Mouse (Mus musculus) heart, postnatal 36 days (tissue): ENCODE results near the gene Ccser1. TPM values are rescaled to one million over a fixed set of nuclear protein-coding genes. Genes with fewer than 3 reads are reported as not detected.
"Not testable (repeated sequence)": the region's sequence is repeated elsewhere in the genome, so short reads cannot be mapped to it uniquely, and the experiment has no call there.

ENCODE experiments used
- DNase-seq, 2 experiments: peaks; one replicate each; pipeline ENCODE4 v3.0.0; 2021 to 2022
- intact Hi-C: fragments of 180-260 bp; cut with DNase I; formaldehyde crosslinking; loops from one replicate; pipeline ENCODE4 v1.15.1; 2025
- total RNA-seq, 2 experiments: library from RNA; stranded (reverse); gene quantifications; 2 replicates each; pipeline ENCODE4 v1.2.3; 2021

Gene Ccser1
- total RNA-seq, 2 experiments from 2014 or later, result 1.0 to 1.4 TPM

- intact Hi-C loops, result no loop called here
- DNase-seq, result no peak
These were observed 37.6 kb downstream of the Ccser1 start for GRCm38 (mm10) chr6:61217717-61218116.

- intact Hi-C loops, result no loop called here
- no peak for DNase-seq
These were observed 43.4 kb downstream of the Ccser1 start for GRCm38 (mm10) chr6:61223563-61223962.

GRCm38 (mm10) chr6:61225302-61225701 lies 45.2 kb downstream of the Ccser1 start:
- intact Hi-C loops, result no loop called here
- DNase-seq, result no peak

- DNase-seq, result no peak
- intact Hi-C loops, result no loop called here
These were observed 50.1 kb downstream of the Ccser1 start for GRCm38 (mm10) chr6:61230058-61230718.

GRCm38 (mm10) chr6:61233060-61233459 lies 52.9 kb downstream of the Ccser1 start:
- intact Hi-C loops, result no loop called here
- DNase-seq, result no peak

- intact Hi-C loops, result no loop called here
- no peak for DNase-seq
These were observed 53.5 kb downstream of the Ccser1 start for GRCm38 (mm10) chr6:61233548-61234187.

GRCm38 (mm10) chr6:61240618-61241017 lies 60.5 kb downstream of the Ccser1 start:
- no peak for DNase-seq
- intact Hi-C loops, result no loop called here

GRCm38 (mm10) chr6:61242556-61242955 lies 62.4 kb downstream of the Ccser1 start:
- intact Hi-C loops, result no loop called here
- no peak for DNase-seq

- DNase-seq, result no peak
- intact Hi-C loops, result no loop called here
These were observed 66.4 kb downstream of the Ccser1 start for GRCm38 (mm10) chr6:61246523-61246922.

GRCm38 (mm10) chr6:61247842-61248472 lies 67.8 kb downstream of the Ccser1 start:
- intact Hi-C loops, result no loop called here

GRCm38 (mm10) chr6:61248700-61249099 lies 68.6 kb downstream of the Ccser1 start:
- intact Hi-C loops, result no loop called here
- no peak for DNase-seq

More at GRCm38 (mm10) chr6:61247842-61248472, 67.8 kb downstream of the Ccser1 start:
- DNase-seq, result no peak

- intact Hi-C loops, result no loop called here
- no peak for DNase-seq
These were observed 71.1 kb downstream of the Ccser1 start for GRCm38 (mm10) chr6:61251232-61251631.

GRCm38 (mm10) chr6:61252912-61253311 lies 72.8 kb downstream of the Ccser1 start:
- DNase-seq, result no peak
- intact Hi-C loops, result no loop called here

GRCm38 (mm10) chr6:61255874-61256273 lies 75.8 kb downstream of the Ccser1 start:
- DNase-seq, intact Hi-C loops: not testable (repeated sequence)

GRCm38 (mm10) chr6:61258847-61259634 lies 78.9 kb downstream of the Ccser1 start:
- intact Hi-C loops, result no loop called here
- DNase-seq, result no peak

- no peak for DNase-seq
- intact Hi-C loops, result no loop called here
These were observed 81.3 kb downstream of the Ccser1 start for GRCm38 (mm10) chr6:61261381-61261780.

GRCm38 (mm10) chr6:61262448-61262847 lies 82.3 kb downstream of the Ccser1 start:
- DNase-seq, result no peak
- intact Hi-C loops, result no loop called here

GRCm38 (mm10) chr6:61263291-61263690 lies 83.2 kb downstream of the Ccser1 start:
- DNase-seq, result no peak

GRCm38 (mm10) chr6:61271033-61271432 lies 90.9 kb downstream of the Ccser1 start:
- no peak for DNase-seq

More at GRCm38 (mm10) chr6:61263291-61263690, 83.2 kb downstream of the Ccser1 start:
- intact Hi-C loops, result no loop called here

GRCm38 (mm10) chr6:61273430-61273829 lies 93.3 kb downstream of the Ccser1 start:
- intact Hi-C loops, result no loop called here
- no peak for DNase-seq

More at GRCm38 (mm10) chr6:61271033-61271432, 90.9 kb downstream of the Ccser1 start:
- intact Hi-C loops, result no loop called here

GRCm38 (mm10) chr6:61279506-61279905 lies 99.4 kb downstream of the Ccser1 start:
- intact Hi-C loops, result no loop called here
- DNase-seq, result no peak
